Mouse (Mus musculus): ENCODE measurements around the gene Tgfb2.

DNA sequence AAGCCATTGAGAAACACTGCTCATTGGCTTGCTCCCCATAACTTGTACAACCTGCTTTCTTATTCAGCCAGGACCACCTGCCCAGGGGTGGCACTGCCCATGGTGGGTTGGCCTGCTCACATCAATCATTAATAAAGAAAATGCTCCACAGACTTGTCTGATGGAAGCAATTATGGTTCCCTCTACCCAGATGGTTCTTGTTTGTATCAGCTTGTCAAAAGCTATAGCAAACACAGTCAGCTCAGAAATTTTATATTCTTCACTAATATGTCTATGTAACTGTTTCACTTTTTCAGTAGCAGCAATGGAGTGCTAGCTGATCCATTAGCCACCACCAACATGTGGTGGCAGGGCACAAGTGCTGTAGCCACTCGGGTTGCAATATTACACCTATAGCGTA lies 94.4 kb downstream of the Tgfb2 start:
- TF ChIP-seq CTCF (IDR thresholded peaks at IDR 0.05; ENCODE audit: borderline replicate concordance, extremely low read depth, insufficient read depth, insufficient read length) (no peak), POLR2A (IDR thresholded peaks at IDR 0.05; ENCODE audit: borderline replicate concordance, extremely low read depth, insufficient read depth, insufficient read length, poor library complexity, severe bottlenecking) (no peak)
